Mouse (Mus musculus): ENCODE results near the gene Plcd1. TPM values are rescaled to one million over a fixed set of nuclear protein-coding genes. Genes with fewer than 3 reads are reported as not detected.

Plcd1 gene
- 2.6 TPM in 2 replicates for polyA plus RNA-seq (2011; ENCODE audit: insufficient read depth, insufficient read length, low replicate concordance, missing spikeins)

GRCm38 (mm10) chr9:119093419-119094295 lies at the start of gene Plcd1:
Gene Plcd1, minus strand, starts transcription at chr9:119093502.
- Histone ChIP-seq H3K27ac (ENCODE audit: control insufficient read depth, insufficient read depth, low read depth, low read length, poor library complexity) (no peak within 1 kb of the TSS), H3K4me3 (replicated peaks; ENCODE audit: control insufficient read depth, low read depth, low read length) (no peak within 1 kb of the TSS), H3K4me1 (ENCODE audit: control insufficient read depth, insufficient read depth, low read length) (no peaks in the 10 kb centered on the region)
- WGBS = 13% methylated on average over 45 of the region's 45 CpGs
- TF ChIP-seq POLR2A (IDR thresholded peaks at IDR 0.05; ENCODE audit: borderline replicate concordance, control insufficient read depth, low read depth, low read length) = no peak
- TF ChIP-seq CTCF (IDR thresholded peaks at IDR 0.05; ENCODE audit: control insufficient read depth, insufficient read depth, low read length) = no peak

GRCm38 (mm10) chr9:119142066-119142465 lies 48.8 kb upstream of the Plcd1 start:
- no peak for TF ChIP-seq CTCF (IDR thresholded peaks at IDR 0.05; ENCODE audit: control insufficient read depth, insufficient read depth, low read length)
- no peak for TF ChIP-seq POLR2A (IDR thresholded peaks at IDR 0.05; ENCODE audit: borderline replicate concordance, control insufficient read depth, low read depth, low read length)
- Histone ChIP-seq H3K4me3 (replicated peaks; ENCODE audit: control insufficient read depth, low read depth, low read length) (no peak overlapping the region), H3K27ac (ENCODE audit: control insufficient read depth, insufficient read depth, low read depth, low read length, poor library complexity) (no peak overlapping the region), H3K4me1 (ENCODE audit: control insufficient read depth, insufficient read depth, low read length) (no peaks in the 10 kb centered on the region)
- WGBS = 83% methylated on average over 5 of the region's 5 CpGs

- no peak for TF ChIP-seq POLR2A (IDR thresholded peaks at IDR 0.05; ENCODE audit: borderline replicate concordance, control insufficient read depth, low read depth, low read length)
- no peak for TF ChIP-seq CTCF (IDR thresholded peaks at IDR 0.05; ENCODE audit: control insufficient read depth, insufficient read depth, low read length)
Observed at GRCm38 (mm10) chr9:119138836-119139235, 45.5 kb upstream of the Plcd1 start.

GRCm38 (mm10) chr9:119130692-119131091 lies 37.4 kb upstream of the Plcd1 start:
- Histone ChIP-seq H3K4me3 (replicated peaks; ENCODE audit: control insufficient read depth, low read depth, low read length) (no peak overlapping the region), H3K27ac (ENCODE audit: control insufficient read depth, insufficient read depth, low read depth, low read length, poor library complexity) (no peak overlapping the region), H3K4me1 (ENCODE audit: control insufficient read depth, insufficient read depth, low read length) (no peaks in the 10 kb centered on the region)
- TF ChIP-seq CTCF (IDR thresholded peaks at IDR 0.05; ENCODE audit: control insufficient read depth, insufficient read depth, low read length) = no peak
- TF ChIP-seq POLR2A (IDR thresholded peaks at IDR 0.05; ENCODE audit: borderline replicate concordance, control insufficient read depth, low read depth, low read length) = no peak
- WGBS = 33% methylated on average over 5 of the region's 5 CpGs

More at GRCm38 (mm10) chr9:119138836-119139235, 45.5 kb upstream of the Plcd1 start:
- H3K4me3 ChIP-seq (replicated peaks; ENCODE audit: control insufficient read depth, low read depth, low read length) = no peak overlapping the region
- no peak overlapping the region for H3K27ac ChIP-seq (ENCODE audit: control insufficient read depth, insufficient read depth, low read depth, low read length, poor library complexity)
- no peaks in the 10 kb centered on the region for H3K4me1 ChIP-seq (ENCODE audit: control insufficient read depth, insufficient read depth, low read length)
- 77% methylated on average over 2 of the region's 2 CpGs for WGBS

- no peak overlapping the region for H3K27ac ChIP-seq (ENCODE audit: control insufficient read depth, insufficient read depth, low read depth, low read length, poor library complexity)
- WGBS = 73% methylated on average over 12 of the region's 12 CpGs
- no peak for TF ChIP-seq CTCF (IDR thresholded peaks at IDR 0.05; ENCODE audit: control insufficient read depth, insufficient read depth, low read length)
- TF ChIP-seq POLR2A (IDR thresholded peaks at IDR 0.05; ENCODE audit: borderline replicate concordance, control insufficient read depth, low read depth, low read length) = no peak
- no peaks in the 10 kb centered on the region for H3K4me1 ChIP-seq (ENCODE audit: control insufficient read depth, insufficient read depth, low read length)
- no peak overlapping the region for H3K4me3 ChIP-seq (replicated peaks; ENCODE audit: control insufficient read depth, low read depth, low read length)
Observed at GRCm38 (mm10) chr9:119128436-119129181, 35.3 kb upstream of the Plcd1 start.

GRCm38 (mm10) chr9:119122596-119123369 lies 29.5 kb upstream of the Plcd1 start:
- Histone ChIP-seq H3K4me1 (ENCODE audit: control insufficient read depth, insufficient read depth, low read length) (peaks cover 2% of the 10 kb centered on the region; the same call in 1 of the 2 replicates), H3K27ac (ENCODE audit: control insufficient read depth, insufficient read depth, low read depth, low read length, poor library complexity) (no peak overlapping the region), H3K4me3 (replicated peaks; ENCODE audit: control insufficient read depth, low read depth, low read length) (no peak overlapping the region)
- no peak for TF ChIP-seq CTCF (IDR thresholded peaks at IDR 0.05; ENCODE audit: control insufficient read depth, insufficient read depth, low read length)
- no peak for TF ChIP-seq POLR2A (IDR thresholded peaks at IDR 0.05; ENCODE audit: borderline replicate concordance, control insufficient read depth, low read depth, low read length)
- WGBS = 52% methylated on average over 18 of the region's 18 CpGs

GRCm38 (mm10) chr9:119120168-119120560 lies 26.9 kb upstream of the Plcd1 start:
- WGBS = 68% methylated on average over 3 of the region's 3 CpGs
- H3K27ac ChIP-seq (ENCODE audit: control insufficient read depth, insufficient read depth, low read depth, low read length, poor library complexity) = no peak overlapping the region
- peaks cover 2% of the 10 kb centered on the region; the same call in 1 of the 2 replicates for H3K4me1 ChIP-seq (ENCODE audit: control insufficient read depth, insufficient read depth, low read length)
- TF ChIP-seq CTCF (IDR thresholded peaks at IDR 0.05; ENCODE audit: control insufficient read depth, insufficient read depth, low read length) (no peak), POLR2A (IDR thresholded peaks at IDR 0.05; ENCODE audit: borderline replicate concordance, control insufficient read depth, low read depth, low read length) (no peak)
- H3K4me3 ChIP-seq (replicated peaks; ENCODE audit: control insufficient read depth, low read depth, low read length) = no peak overlapping the region
